Mouse (Mus musculus): ENCODE measurements around the gene Epx. TPM values are rescaled to one million over a fixed set of nuclear protein-coding genes. Genes with fewer than 3 reads are reported as not detected.
A peak's percentile ranks its signal among the peaks of the same experiment; 100 is the strongest.

The Epx gene
- polyA plus RNA-seq, 1 experiment from 2014 or later = not detected

- Histone ChIP-seq H3K36me3 (replicated peaks) (no peaks in the 10 kb centered on the region), H3K27me3 (replicated peaks; ENCODE audit: low read depth, poor library complexity, severe bottlenecking) (peaks cover 28% of the 10 kb centered on the region), H3K9me3 (no peaks in the 10 kb centered on the region), H3K4me1 (peaks cover 25% of the 10 kb centered on the region), H3K4me3 (peak overlapping the region; percentile 58), H3K27ac (replicated peaks) (peak overlapping the region; percentile 66; the same call in 1 of the 2 replicates)
- 28% methylated on average over 4 of the region's 4 CpGs for WGBS
- DNase-seq (ENCODE audit: low spot score) = no peak
These were observed 57.9 kb downstream of the Epx start for GRCm38 (mm10) chr11:87817443-87817773.

- peak overlapping the region; percentile 66; the same call in 1 of the 2 replicates for H3K27ac ChIP-seq (replicated peaks)
- 3% methylated on average over 31 of the region's 31 CpGs for WGBS
These were observed 58.5 kb downstream of the Epx start for GRCm38 (mm10) chr11:87816707-87817442.

GRCm38 (mm10) chr11:87814831-87815230 is 60.5 kb downstream of the Epx start:
- no peak overlapping the region for H3K4me3 ChIP-seq
- no peaks in the 10 kb centered on the region for H3K9me3 ChIP-seq
- H3K4me1 ChIP-seq = peaks cover 19% of the 10 kb centered on the region
- no peaks in the 10 kb centered on the region for H3K36me3 ChIP-seq (replicated peaks)
- DNase-seq (ENCODE audit: low spot score) = no peak
- no peak overlapping the region for H3K27ac ChIP-seq (replicated peaks)
- peaks cover 28% of the 10 kb centered on the region for H3K27me3 ChIP-seq (replicated peaks; ENCODE audit: low read depth, poor library complexity, severe bottlenecking)
- 75% methylated on average over 8 of the region's 8 CpGs for WGBS

More at GRCm38 (mm10) chr11:87816707-87817442, 58.5 kb downstream of the Epx start:
- peak; percentile 68 for DNase-seq (ENCODE audit: low spot score)
- peak overlapping the region; percentile 58 for H3K4me3 ChIP-seq
- peaks cover 24% of the 10 kb centered on the region for H3K4me1 ChIP-seq
- peaks cover 28% of the 10 kb centered on the region for H3K27me3 ChIP-seq (replicated peaks; ENCODE audit: low read depth, poor library complexity, severe bottlenecking)
- H3K36me3 ChIP-seq (replicated peaks) = no peaks in the 10 kb centered on the region
- H3K9me3 ChIP-seq = no peaks in the 10 kb centered on the region

Other genes starting within 250 kb of the Epx start
- gene Rnf43, start 212.8 kb downstream of the Epx start, polyA plus RNA-seq (2016; fragmentation: Nextera tagmentation; extraction: Ambion mirVana) = 3.2 and 3.3 TPM in 2 replicates
- 184 and 185 TPM in 2 replicates for gene Supt4a, start 138.0 kb downstream of the Epx start, polyA plus RNA-seq (2016; fragmentation: Nextera tagmentation; extraction: Ambion mirVana)
- 4.0 and 7.0 TPM in 2 replicates for gene Tspoap1, start 115.0 kb downstream of the Epx start, polyA plus RNA-seq (2016; fragmentation: Nextera tagmentation; extraction: Ambion mirVana)
- gene Mpo, start 82.0 kb downstream of the Epx start, polyA plus RNA-seq (2016; fragmentation: Nextera tagmentation; extraction: Ambion mirVana) = 5.2 and 6.3 TPM in 2 replicates
- gene Lpo, start 47.2 kb downstream of the Epx start, polyA plus RNA-seq (2016; fragmentation: Nextera tagmentation; extraction: Ambion mirVana) = 0.25 TPM in 2 replicates
- 18.4 and 18.7 TPM in 2 replicates for gene Mks1, start 22.3 kb downstream of the Epx start, polyA plus RNA-seq (2016; fragmentation: Nextera tagmentation; extraction: Ambion mirVana)
- gene Olfr462, start 16.7 kb upstream of the Epx start, polyA plus RNA-seq (2016; fragmentation: Nextera tagmentation; extraction: Ambion mirVana) = not detected in 2 replicates
- gene Olfr463, start 21.9 kb upstream of the Epx start, polyA plus RNA-seq (2016; fragmentation: Nextera tagmentation; extraction: Ambion mirVana) = not detected in 2 replicates
- not detected in 2 replicates for gene Olfr464, start 45.4 kb upstream of the Epx start, polyA plus RNA-seq (2016; fragmentation: Nextera tagmentation; extraction: Ambion mirVana)
- gene Dynll2, start 112.0 kb upstream of the Epx start, polyA plus RNA-seq (2016; fragmentation: Nextera tagmentation; extraction: Ambion mirVana) = 27.0 and 28.2 TPM in 2 replicates
- gene Srsf1, start 171.8 kb upstream of the Epx start, polyA plus RNA-seq (2016; fragmentation: Nextera tagmentation; extraction: Ambion mirVana) = 402 and 405 TPM in 2 replicates
- gene Vezf1, start 192.7 kb upstream of the Epx start, polyA plus RNA-seq (2016; fragmentation: Nextera tagmentation; extraction: Ambion mirVana) = 59.4 and 60.0 TPM in 2 replicates
- 20.8 and 21.9 TPM in 2 replicates for gene Cuedc1, start 222.5 kb upstream of the Epx start, polyA plus RNA-seq (2016; fragmentation: Nextera tagmentation; extraction: Ambion mirVana)

Data from embryonic facial prominence, embryonic 10.5 days (tissue).